Mouse (Mus musculus): ENCODE results near the gene Ptma.

DNA sequence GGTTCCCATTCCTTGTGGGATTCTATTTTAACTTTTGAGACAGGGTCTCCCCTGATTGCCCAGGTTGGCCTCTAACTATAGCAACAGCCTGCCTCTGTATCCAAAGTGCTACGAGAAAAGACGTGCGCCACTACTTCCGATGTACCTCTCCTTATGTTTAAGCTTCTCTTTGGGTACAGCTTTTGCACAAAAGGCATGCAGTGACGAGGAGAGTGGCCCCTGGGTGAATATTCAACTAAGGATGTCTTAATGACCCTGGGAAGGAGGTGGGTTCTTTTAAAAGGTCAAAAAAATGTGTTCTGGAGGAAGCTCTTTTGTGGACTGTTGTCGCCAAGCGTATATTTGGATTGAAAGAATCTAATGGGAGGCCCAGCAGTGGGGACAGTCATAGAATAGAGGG lies 38.2 kb upstream of the Ptma start:
- TF ChIP-seq POLR2A (IDR thresholded peaks at IDR 0.05; ENCODE audit: insufficient read length, low read depth) (no peak), E2F4 (IDR thresholded peaks at IDR 0.05; ENCODE audit: insufficient read depth) (no peak), MYOG (IDR thresholded peaks at IDR 0.05; ENCODE audit: control insufficient read depth in 1 of 3, insufficient read depth in 1 of 3, insufficient read length in 2 of 3, low read depth in 2 of 3) (no peak), TCF12 (IDR thresholded peaks at IDR 0.05; ENCODE audit: insufficient read depth, poor library complexity, severe bottlenecking) (no peak), MAX (IDR thresholded peaks at IDR 0.05; ENCODE audit: low read depth) (no peak)
